Mouse (Mus musculus): Measurements from ENCODE around the gene 1700012P22Rik. TPM values are rescaled to one million over a fixed set of nuclear protein-coding genes. Genes with fewer than 3 reads are reported as not detected.

Gene 1700012P22Rik
- polyA plus RNA-seq, 1 experiment from 2014 or later = not detected

Other genes with a start within 250 kb of the 1700012P22Rik start
- gene Oog2, start 248.1 kb downstream of the 1700012P22Rik start, polyA plus RNA-seq (2015; fragmentation: Nextera tagmentation; extraction: Ambion mirVana) = not detected in 2 replicates
- gene C87977, start 225.5 kb downstream of the 1700012P22Rik start, polyA plus RNA-seq (2015; fragmentation: Nextera tagmentation; extraction: Ambion mirVana) = not detected in 2 replicates
- not detected in 2 replicates for gene Pramel5, start 158.3 kb downstream of the 1700012P22Rik start, polyA plus RNA-seq (2015; fragmentation: Nextera tagmentation; extraction: Ambion mirVana)
- not detected in 2 replicates for gene Gm13128, start 108.5 kb downstream of the 1700012P22Rik start, polyA plus RNA-seq (2015; fragmentation: Nextera tagmentation; extraction: Ambion mirVana)
- gene Gm13119, start 80.8 kb downstream of the 1700012P22Rik start, polyA plus RNA-seq (2015; fragmentation: Nextera tagmentation; extraction: Ambion mirVana) = not detected in 2 replicates
- gene Pramef20, start 60.8 kb downstream of the 1700012P22Rik start, polyA plus RNA-seq (2015; fragmentation: Nextera tagmentation; extraction: Ambion mirVana) = not detected in 2 replicates
- gene Pramef12, start 30.3 kb downstream of the 1700012P22Rik start, polyA plus RNA-seq (2015; fragmentation: Nextera tagmentation; extraction: Ambion mirVana) = 0.21 and 0.36 TPM in 2 replicates
- not detected in 2 replicates for gene Gm9944, start 14.5 kb upstream of the 1700012P22Rik start, polyA plus RNA-seq (2015; fragmentation: Nextera tagmentation; extraction: Ambion mirVana)
- not detected in 2 replicates for gene Aadacl3, start 25.0 kb upstream of the 1700012P22Rik start, polyA plus RNA-seq (2015; fragmentation: Nextera tagmentation; extraction: Ambion mirVana)
- gene 9430007A20Rik, start 81.0 kb upstream of the 1700012P22Rik start, polyA plus RNA-seq (2015; fragmentation: Nextera tagmentation; extraction: Ambion mirVana) = not detected in 2 replicates
- not detected in 2 replicates for gene Gm13124, start 126.4 kb upstream of the 1700012P22Rik start, polyA plus RNA-seq (2015; fragmentation: Nextera tagmentation; extraction: Ambion mirVana)
- gene Aadacl4, start 174.9 kb upstream of the 1700012P22Rik start, polyA plus RNA-seq (2015; fragmentation: Nextera tagmentation; extraction: Ambion mirVana) = not detected in 2 replicates
- gene Gm436, start 247.6 kb upstream of the 1700012P22Rik start, polyA plus RNA-seq (2015; fragmentation: Nextera tagmentation; extraction: Ambion mirVana) = not detected in 2 replicates